Mouse (Mus musculus) heart, embryonic 14.5 days (tissue): ENCODE data around the gene S1pr2. TPM values are rescaled to one million over a fixed set of nuclear protein-coding genes. Genes with fewer than 3 reads are reported as not detected.

ENCODE experiments used
- ATAC-seq: fragments of 200-750 bp; cut with Nextera tagmentation; 2 replicates; pipeline ENCODE4 v1.8.0; 2017; ENCODE audit warnings: low read depth, moderate TSS enrichment; ENCODE audit not compliant: insufficient number of reproducible peaks, insufficient read depth, low FRiP score
- H3K27ac ChIP-seq, 2 experiments: fragments of 200-500 bp in 1 of 2; fragments of 300-500 bp in 1 of 2; sonication (generic) in 1 of 2; replicated peaks in 1 of 2; 2 replicates each; pipeline ENCODE4 v1.5.1; 2012 to 2014; ENCODE audit warnings: low read depth in 2 of 2, low read length in 2 of 2, control low read depth in 1 of 2, mild to moderate bottlenecking in 1 of 2, mixed read lengths in 1 of 2; ENCODE audit not compliant: control insufficient read depth in 1 of 2, insufficient read depth in 1 of 2
- H3K27me3 ChIP-seq: fragments of 300-500 bp; sonication (generic); 2 replicates; pipeline ENCODE4 v1.6.1; 2014; ENCODE audit warnings: mild to moderate bottlenecking, low read length, control low read depth; ENCODE audit not compliant: control insufficient read depth, insufficient read depth
- H3K36me3 ChIP-seq: fragments of 300-500 bp; sonication (generic); 2 replicates; pipeline ENCODE4 v1.6.1; 2014; ENCODE audit warnings: mild to moderate bottlenecking, control low read depth, low read length, mixed read lengths; ENCODE audit not compliant: control insufficient read depth, insufficient read depth
- H3K4me1 ChIP-seq, 2 experiments: fragments of 200-500 bp in 1 of 2; fragments of 300-500 bp in 1 of 2; sonication (generic) in 1 of 2; 2 replicates each; pipeline ENCODE4 v1.6.1; 2012 to 2014; ENCODE audit warnings: low read length in 2 of 2, control low read depth in 1 of 2, mixed read lengths in 1 of 2; ENCODE audit not compliant: control insufficient read depth in 2 of 2, insufficient read depth in 2 of 2
- H3K4me2 ChIP-seq: fragments of 300-500 bp; sonication (generic); 2 replicates; pipeline ENCODE4 v1.6.1; 2014; ENCODE audit warnings: mild to moderate bottlenecking, low read length
- H3K4me3 ChIP-seq, 2 experiments: fragments of 200-500 bp in 1 of 2; fragments of 300-500 bp in 1 of 2; sonication (generic) in 1 of 2; 2 replicates each; pipeline ENCODE4 v1.5.1; 2012 to 2014; ENCODE audit warnings: low read length in 2 of 2, mild to moderate bottlenecking in 2 of 2, control low read depth in 1 of 2, low read depth in 1 of 2, moderate library complexity in 1 of 2; ENCODE audit not compliant: control insufficient read depth in 1 of 2, insufficient read depth in 1 of 2
- H3K9ac ChIP-seq: fragments of 300-500 bp; sonication (generic); 2 replicates; pipeline ENCODE4 v1.6.1; 2014; ENCODE audit warnings: mild to moderate bottlenecking, low read length
- H3K9me3 ChIP-seq: fragments of 300-500 bp; sonication (generic); 2 replicates; pipeline ENCODE4 v1.6.1; 2016; ENCODE audit warnings: low read length, control low read depth; ENCODE audit not compliant: control insufficient read depth
- WGBS: fragments of 180-500 bp; shearing (Covaris S2); extraction: QIAGEN DNeasy Blood & Tissue Kit; methylation state at CpG from one replicate; pipeline ENCODE4 v1.1.7; 2014; 5-methylcytosine and 5-hydroxymethylcytosine counted together
- polyA plus RNA-seq: library from polyadenylated mRNA; unstranded; fragments of >200 nt; fragmentation: Nextera tagmentation; extraction: Ambion mirVana; gene quantifications from 2 replicates; pipeline ENCODE4 v1.2.1, GENCODE M21; 2014

Gene S1pr2
- polyA plus RNA-seq, 1 experiment from 2014 or later: 21.5 TPM

DNA sequence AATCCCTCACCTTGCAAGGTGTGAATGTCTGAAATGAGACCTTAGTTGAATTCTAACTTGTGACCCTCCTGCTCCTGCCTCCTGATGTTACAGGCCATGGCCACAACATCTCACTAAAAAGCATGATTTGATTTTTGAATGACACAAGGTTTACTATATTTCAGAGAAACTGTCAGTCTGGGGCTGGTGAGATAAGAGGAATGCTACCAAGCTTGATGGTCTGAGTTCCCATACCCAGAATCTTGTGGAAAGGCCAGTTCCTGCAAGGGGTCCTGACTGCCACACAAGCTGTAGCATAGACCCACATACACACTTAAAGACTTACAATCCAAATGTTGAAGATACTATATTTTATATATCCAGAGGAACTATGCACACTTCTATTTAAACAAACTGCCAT lies 26.2 kb downstream of the S1pr2 start:
- H3K4me3 ChIP-seq: 0 out of 4 replicates have a peak overlapping the region, but pooled peaks of 1 of the 2 experiments have one; percentile 1
- H3K9ac ChIP-seq: peak overlapping the region; percentile 11; the same call in 1 of the 2 replicates
- no peak overlapping the region for H3K4me2 ChIP-seq
- H3K9me3 ChIP-seq: no peaks in the 10 kb centered on the region
- no peaks in the 10 kb centered on the region for H3K27me3 ChIP-seq
- H3K36me3 ChIP-seq: no peaks in the 10 kb centered on the region
- no peak overlapping the region for H3K27ac ChIP-seq
- H3K4me1 ChIP-seq: peaks cover 4 to 13% of the 10 kb centered on the region in 2 experiments; a peak in 3 of 4 replicates
- ATAC-seq: no peak

DNA sequence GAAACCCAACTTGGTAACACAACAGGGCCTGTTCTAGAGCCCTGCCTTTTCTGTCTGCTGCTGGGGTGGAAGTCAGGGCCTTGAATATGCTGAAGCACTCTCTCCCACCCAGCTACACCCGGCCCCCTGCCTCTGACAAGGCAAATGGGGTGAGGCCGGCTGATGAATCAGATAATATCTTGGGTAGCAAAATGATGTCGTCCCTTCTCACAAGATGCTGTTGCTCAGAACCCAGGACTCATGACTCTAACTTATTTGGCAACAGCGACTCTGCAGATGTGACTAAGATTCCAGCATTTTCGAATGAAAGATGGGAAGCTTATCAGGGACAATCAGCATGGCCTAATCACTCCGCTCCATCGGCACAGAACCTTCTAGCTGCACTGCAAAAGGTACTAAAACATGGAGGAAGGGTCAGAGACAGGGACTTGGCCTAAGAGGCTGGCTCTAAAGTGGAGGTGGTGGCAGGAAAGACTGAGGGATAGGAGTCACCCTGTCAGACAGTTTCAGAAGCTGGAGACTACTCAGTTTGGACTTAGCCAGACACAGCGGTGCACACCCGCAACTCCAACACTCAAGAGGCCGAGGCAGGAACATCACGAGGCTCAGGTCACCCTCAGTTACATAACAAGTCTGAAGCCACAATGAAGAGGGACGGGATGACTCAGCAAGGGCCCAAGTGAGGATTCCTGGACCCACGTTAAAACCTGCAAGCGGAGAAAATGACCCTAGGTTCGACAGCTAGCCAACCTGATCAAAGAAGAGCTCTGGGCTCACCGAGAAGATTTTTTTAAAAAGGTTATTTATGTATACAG lies 30.3 kb downstream of the S1pr2 start:
- Histone ChIP-seq H3K4me3 (no peak overlapping the region), H3K27ac (no peak overlapping the region), H3K9ac (no peak overlapping the region), H3K4me2 (no peak overlapping the region), H3K4me1 (peaks cover 2 to 3% of the 10 kb centered on the region in 2 experiments; a peak in 3 of 4 replicates), H3K27me3 (no peaks in the 10 kb centered on the region), H3K9me3 (no peaks in the 10 kb centered on the region), H3K36me3 (peaks cover 11% of the 10 kb centered on the region)
- ATAC-seq: no peak
- 72% methylated on average over 16 of the region's 16 CpGs for WGBS

DNA sequence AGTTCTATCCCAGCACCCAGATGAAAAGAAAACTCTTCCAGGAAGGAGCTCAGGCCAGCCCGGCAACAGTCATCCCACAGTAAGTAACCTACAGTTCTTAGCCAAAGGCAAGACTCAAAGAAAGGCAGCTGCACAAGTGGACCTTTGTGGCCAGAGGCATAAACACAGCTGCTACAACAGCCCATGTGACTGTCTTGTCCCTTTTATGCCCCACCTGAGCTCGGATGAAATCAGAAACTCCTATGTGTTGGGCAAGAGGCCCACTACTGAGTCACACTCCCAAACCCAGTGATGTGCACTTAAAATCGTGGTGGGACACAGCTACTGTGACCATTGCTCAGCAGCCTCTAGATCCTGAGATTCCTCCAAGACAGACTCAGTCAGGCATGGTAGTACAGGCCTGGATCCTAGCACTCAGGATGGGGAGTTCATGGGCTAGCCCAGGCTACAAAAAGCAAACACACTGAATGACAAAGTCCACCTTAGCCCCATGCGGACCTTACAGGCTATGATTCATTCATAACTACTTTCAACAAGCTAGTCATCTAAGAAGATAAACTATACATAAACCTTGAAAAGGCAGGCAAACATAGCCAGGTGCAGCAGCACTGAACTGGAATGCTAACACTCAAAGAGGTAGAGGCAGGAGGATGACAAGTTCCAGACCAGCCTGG lies 31.7 kb downstream of the S1pr2 start:
- no peak overlapping the region for H3K27ac ChIP-seq
- H3K4me2 ChIP-seq: no peak overlapping the region
- H3K4me1 ChIP-seq: peaks cover 0 to 2% of the 10 kb centered on the region in 2 experiments; a peak in 2 of 4 replicates
- peaks cover 26% of the 10 kb centered on the region for H3K36me3 ChIP-seq
- H3K4me3 ChIP-seq: no peak overlapping the region
- no peaks in the 10 kb centered on the region for H3K9me3 ChIP-seq
- 63% methylated on average over 4 of the region's 4 CpGs for WGBS
- no peak for ATAC-seq
- no peaks in the 10 kb centered on the region for H3K27me3 ChIP-seq
- no peak overlapping the region for H3K9ac ChIP-seq

DNA sequence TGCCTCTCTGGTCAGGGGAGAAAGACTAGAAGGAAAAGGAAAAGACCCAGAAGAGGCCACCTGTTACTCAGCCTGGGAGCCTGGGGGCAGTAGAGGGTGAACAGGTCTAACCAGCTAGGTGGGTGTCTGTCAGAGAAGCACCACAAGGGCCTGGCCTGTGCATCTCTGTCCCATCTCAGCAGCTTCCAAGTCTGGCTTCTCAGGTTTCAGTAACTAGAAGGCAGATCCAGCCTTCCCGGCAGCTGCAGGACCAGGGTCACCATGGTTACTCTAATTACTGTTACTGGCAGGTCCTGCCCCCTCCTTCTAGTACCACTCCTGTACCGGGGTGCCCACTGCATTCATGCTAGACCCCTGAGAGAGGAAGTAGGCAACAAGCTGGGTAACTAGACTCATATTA lies 32.7 kb downstream of the S1pr2 start:
- H3K4me1 ChIP-seq: peaks cover 0 to 2% of the 10 kb centered on the region in 2 experiments; a peak in 1 of 4 replicates
- no peaks in the 10 kb centered on the region for H3K27me3 ChIP-seq
- WGBS: 40% methylated on average over 2 of the region's 2 CpGs
- peaks cover 35% of the 10 kb centered on the region for H3K36me3 ChIP-seq
- ATAC-seq: no peak
- H3K4me3 ChIP-seq: no peak overlapping the region
- peak overlapping the region; percentile 38; the same call in 1 of the 2 replicates for H3K9ac ChIP-seq
- H3K27ac ChIP-seq: no peak overlapping the region
- H3K9me3 ChIP-seq: no peaks in the 10 kb centered on the region
- H3K4me2 ChIP-seq: no peak overlapping the region

DNA sequence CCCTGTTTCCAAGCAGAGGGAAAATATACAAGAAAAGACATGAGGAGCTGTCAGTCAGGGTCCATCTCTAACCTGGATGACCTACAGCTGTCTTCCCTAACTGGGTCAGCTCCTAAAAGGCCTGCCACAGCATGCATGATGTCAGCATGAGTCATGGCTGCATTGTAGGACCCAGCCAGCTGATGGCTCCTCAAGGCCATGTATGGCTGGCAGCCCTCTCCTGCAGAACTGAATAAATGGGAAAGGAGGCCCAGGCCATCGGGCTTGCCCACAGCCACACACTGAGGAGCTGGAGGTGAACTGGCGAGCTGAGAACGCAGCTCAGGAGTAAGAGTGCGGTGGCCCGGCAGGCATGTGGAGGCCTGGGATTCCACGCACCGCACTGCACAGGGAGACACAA lies 33.2 kb downstream of the S1pr2 start:
- no peak overlapping the region for H3K27ac ChIP-seq
- H3K9ac ChIP-seq: peak overlapping the region; percentile 38; the same call in 1 of the 2 replicates

DNA sequence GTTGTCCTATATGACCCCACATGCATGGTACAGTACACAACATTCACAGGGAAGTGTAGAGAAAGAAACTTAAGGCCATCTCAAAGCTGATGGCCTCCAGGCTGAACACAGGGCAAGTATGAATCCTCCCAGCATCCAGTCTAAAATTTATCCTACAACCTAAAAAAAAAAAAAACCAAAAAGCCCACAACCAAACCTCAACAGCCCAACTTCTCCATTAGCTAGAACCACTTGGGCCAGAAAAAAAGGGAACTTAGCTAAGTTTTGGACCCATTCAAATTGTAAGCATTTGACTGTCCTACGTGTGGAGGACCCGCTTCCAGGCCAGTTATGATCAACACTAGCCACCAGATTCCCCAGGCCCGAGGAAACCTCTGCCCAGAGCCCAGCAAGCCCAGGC lies 53.3 kb downstream of the S1pr2 start:
- ATAC-seq: no peak
- no peaks in the 10 kb centered on the region for H3K9me3 ChIP-seq
- H3K9ac ChIP-seq: no peak overlapping the region
- WGBS: 95% methylated on average over 3 of the region's 3 CpGs
- no peak overlapping the region for H3K27ac ChIP-seq
- H3K4me3 ChIP-seq: no peak overlapping the region
- H3K36me3 ChIP-seq: peaks cover 100% of the 10 kb centered on the region
- H3K4me1 ChIP-seq: no peaks in the 10 kb centered on the region
- H3K27me3 ChIP-seq: no peaks in the 10 kb centered on the region
- H3K4me2 ChIP-seq: no peak overlapping the region

More for the DNA sequence above, 33.2 kb downstream of the S1pr2 start:
- 0 out of 2 replicates have a peak, but pooled peaks have one; percentile 33 for ATAC-seq
- Histone ChIP-seq H3K4me2 (no peak overlapping the region), H3K36me3 (peaks cover 40% of the 10 kb centered on the region), H3K4me3 (no peak overlapping the region), H3K9me3 (no peaks in the 10 kb centered on the region), H3K4me1 (peaks cover 0 to 2% of the 10 kb centered on the region in 2 experiments; a peak in 1 of 4 replicates), H3K27me3 (no peaks in the 10 kb centered on the region)
- WGBS: 73% methylated on average over 7 of the region's 7 CpGs

DNA sequence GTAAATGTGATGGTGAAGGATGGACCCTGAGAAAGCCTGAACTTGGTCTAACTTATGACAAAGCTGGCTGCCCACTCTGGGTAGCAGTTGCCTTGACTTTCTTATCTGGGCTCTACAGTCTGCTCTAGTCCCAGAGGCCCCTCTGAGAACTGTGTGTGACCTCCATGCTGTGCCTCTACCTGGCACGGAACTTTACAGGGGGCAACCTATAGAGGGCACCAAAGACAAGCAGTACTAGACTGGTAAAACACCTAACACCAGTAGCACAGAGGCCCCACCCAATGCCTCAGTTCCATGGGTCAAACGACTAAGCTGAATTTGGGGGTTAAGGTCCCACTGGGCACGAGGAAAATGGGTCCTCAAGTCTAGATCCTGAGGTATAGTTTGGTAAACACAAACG lies 60.4 kb downstream of the S1pr2 start:
- peaks cover 100% of the 10 kb centered on the region for H3K36me3 ChIP-seq
- no peaks in the 10 kb centered on the region for H3K9me3 ChIP-seq
- WGBS: 81% methylated on average over 4 of the region's 4 CpGs
- H3K27ac ChIP-seq: no peak overlapping the region
- H3K4me3 ChIP-seq: no peak overlapping the region
- no peaks in the 10 kb centered on the region for H3K4me1 ChIP-seq
- H3K27me3 ChIP-seq: no peaks in the 10 kb centered on the region
- ATAC-seq: no peak
- H3K4me2 ChIP-seq: no peak overlapping the region
- no peak overlapping the region for H3K9ac ChIP-seq
